Mouse (Mus musculus): ENCODE measurements at regions not wholly inside any gene's neighbourhood (a gene's known extent, or its start where the extent isn't known, plus 50 kb on each side); places are given as distances from the start of the nearest gene placed in this dataset.

- no peak for DNase-seq (ENCODE audit: low read depth, low spot score)
Measured at GRCm38 (mm10) chr12:117430886-117431285, 85.4 kb upstream of the Rapgef5 start.

GRCm38 (mm10) chr12:117432788-117433187 lies 83.5 kb upstream of the Rapgef5 start:
- DNase-seq (ENCODE audit: low read depth, low spot score): no peak

GRCm38 (mm10) chr12:117437011-117437410 lies 79.3 kb upstream of the Rapgef5 start:
- DNase-seq (ENCODE audit: low read depth, low spot score): no peak

- DNase-seq (ENCODE audit: low read depth, low spot score): no peak
Measured at GRCm38 (mm10) chr12:117439015-117439605, 77.2 kb upstream of the Rapgef5 start.

GRCm38 (mm10) chr12:117444247-117444989 lies 71.9 kb upstream of the Rapgef5 start:
- no peak for DNase-seq (ENCODE audit: low read depth, low spot score)

GRCm38 (mm10) chr12:117447223-117447622 lies 69.1 kb upstream of the Rapgef5 start:
- peak; percentile 56 for DNase-seq (ENCODE audit: low read depth, low spot score)

- no peak for DNase-seq (ENCODE audit: low read depth, low spot score)
Measured at GRCm38 (mm10) chr12:117447843-117448728, 68.2 kb upstream of the Rapgef5 start.

GRCm38 (mm10) chr12:117449080-117449479 lies 67.2 kb upstream of the Rapgef5 start:
- no peak for DNase-seq (ENCODE audit: low read depth, low spot score)

GRCm38 (mm10) chr12:117450106-117450505 lies 66.2 kb upstream of the Rapgef5 start:
- no peak for DNase-seq (ENCODE audit: low read depth, low spot score)

GRCm38 (mm10) chr12:117450871-117451270 lies 65.4 kb upstream of the Rapgef5 start:
- no peak for DNase-seq (ENCODE audit: low read depth, low spot score)

- no peak for DNase-seq (ENCODE audit: low read depth, low spot score)
Measured at GRCm38 (mm10) chr12:117451441-117451840, 64.8 kb upstream of the Rapgef5 start.

GRCm38 (mm10) chr12:117455800-117456199 lies 60.5 kb upstream of the Rapgef5 start:
- DNase-seq (ENCODE audit: low read depth, low spot score): no peak

GRCm38 (mm10) chr12:117458132-117459070 lies 57.9 kb upstream of the Rapgef5 start:
- no peak for DNase-seq (ENCODE audit: low read depth, low spot score)

GRCm38 (mm10) chr12:117459541-117459940 lies 56.7 kb upstream of the Rapgef5 start:
- no peak for DNase-seq (ENCODE audit: low read depth, low spot score)

- DNase-seq (ENCODE audit: low read depth, low spot score): no peak
Measured at GRCm38 (mm10) chr12:117465206-117465605, 51.1 kb upstream of the Rapgef5 start.

- DNase-seq (ENCODE audit: low read depth, low spot score): no peak
Measured at GRCm38 (mm10) chr12:117465998-117466397, 50.3 kb upstream of the Rapgef5 start.

Measured in mesoderm, embryonic 11.5 days (tissue).